Mouse (Mus musculus): ENCODE measurements at regions not wholly inside any gene's neighbourhood (a gene's known extent, or its start where the extent isn't known, plus 50 kb on each side); places are given as distances from the start of the nearest gene placed in this dataset.
A peak's percentile ranks its signal among the peaks of the same experiment; 100 is the strongest.

DNA sequence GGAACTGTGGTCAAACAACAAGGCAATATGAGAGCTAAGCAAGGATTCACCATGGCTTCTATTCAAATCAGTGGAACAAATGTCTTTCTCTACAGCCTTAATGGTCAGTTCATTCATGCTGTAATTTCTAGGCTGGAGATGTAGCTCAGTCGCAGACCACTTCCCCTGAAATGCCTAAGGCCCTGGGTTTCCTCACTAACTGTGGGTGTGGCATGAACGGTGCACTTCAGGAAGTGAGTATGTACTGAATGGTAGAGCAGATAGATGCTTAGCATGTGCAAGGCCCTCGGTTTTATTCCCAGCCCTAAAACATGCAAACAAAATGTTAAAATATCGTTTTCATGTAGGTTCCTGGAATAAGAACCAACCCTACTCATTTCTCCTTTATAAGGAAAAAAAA is 129.3 kb upstream of the Sp8 start:
- Histone ChIP-seq H3K4me3 (ENCODE audit: low read length) (no peak overlapping the region), H3K9me3 (ENCODE audit: control insufficient read depth, low read length) (no peaks in the 10 kb centered on the region), H3K27me3 (replicated peaks; ENCODE audit: control insufficient read depth, insufficient read depth, low read length) (no peaks in the 10 kb centered on the region), H3K4me2 (ENCODE audit: low read length) (no peak overlapping the region), H3K9ac (ENCODE audit: low read depth, low read length) (no peak overlapping the region), H3K27ac (ENCODE audit: low read depth, low read length) (no peak overlapping the region), H3K36me3 (ENCODE audit: control insufficient read depth, insufficient read depth, low read length) (no peaks in the 10 kb centered on the region), H3K4me1 (ENCODE audit: control insufficient read depth, insufficient read depth, low read depth, low read length) (no peaks in the 10 kb centered on the region)
- 86% methylated on average over 4 of the region's 4 CpGs for WGBS
- no peak for ATAC-seq

DNA sequence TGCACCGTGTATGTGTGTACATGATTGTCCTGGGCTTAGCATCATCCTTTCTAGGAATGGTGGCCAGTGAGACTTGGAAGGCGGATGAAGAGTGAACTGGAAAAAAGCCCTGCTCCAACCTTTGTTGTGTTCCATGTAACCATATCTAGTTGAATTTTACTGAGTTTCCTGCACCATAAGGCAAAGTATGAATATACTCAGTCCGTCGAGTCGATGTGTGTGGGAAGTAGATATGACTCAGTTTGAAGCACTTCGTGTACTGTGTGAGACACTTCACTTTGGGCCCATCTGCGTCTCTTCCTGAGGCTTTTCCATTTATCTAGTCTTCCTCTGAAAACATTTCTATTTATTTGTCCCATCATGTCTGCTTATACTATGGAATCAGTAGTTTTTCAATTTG is 139.5 kb upstream of the Sp8 start:
- ATAC-seq: no peak
- no peak overlapping the region for H3K4me3 ChIP-seq (ENCODE audit: low read length)
- H3K4me1 ChIP-seq (ENCODE audit: control insufficient read depth, insufficient read depth, low read depth, low read length): peaks cover 4% of the 10 kb centered on the region; the same call in 1 of the 2 replicates
- H3K9ac ChIP-seq (ENCODE audit: low read depth, low read length): no peak overlapping the region
- H3K4me2 ChIP-seq (ENCODE audit: low read length): no peak overlapping the region
- no peaks in the 10 kb centered on the region for H3K9me3 ChIP-seq (ENCODE audit: control insufficient read depth, low read length)
- WGBS: 87% methylated on average over 7 of the region's 7 CpGs
- H3K27ac ChIP-seq (ENCODE audit: low read depth, low read length): no peak overlapping the region
- no peaks in the 10 kb centered on the region for H3K27me3 ChIP-seq (replicated peaks; ENCODE audit: control insufficient read depth, insufficient read depth, low read length)
- no peaks in the 10 kb centered on the region for H3K36me3 ChIP-seq (ENCODE audit: control insufficient read depth, insufficient read depth, low read length)

GRCm38 (mm10) chr12:118704826-118705225 is 141.3 kb upstream of the Sp8 start:
- Histone ChIP-seq H3K4me2 (ENCODE audit: low read length) (no peak overlapping the region), H3K27ac (ENCODE audit: low read depth, low read length) (no peak overlapping the region), H3K9ac (ENCODE audit: low read depth, low read length) (no peak overlapping the region), H3K27me3 (replicated peaks; ENCODE audit: control insufficient read depth, insufficient read depth, low read length) (no peaks in the 10 kb centered on the region), H3K36me3 (ENCODE audit: control insufficient read depth, insufficient read depth, low read length) (no peaks in the 10 kb centered on the region), H3K4me1 (ENCODE audit: control insufficient read depth, insufficient read depth, low read depth, low read length) (peaks cover 4% of the 10 kb centered on the region; the same call in 1 of the 2 replicates), H3K9me3 (ENCODE audit: control insufficient read depth, low read length) (no peaks in the 10 kb centered on the region), H3K4me3 (ENCODE audit: low read length) (no peak overlapping the region)
- ATAC-seq: no peak
- WGBS: 89% methylated on average over 2 of the region's 2 CpGs

DNA sequence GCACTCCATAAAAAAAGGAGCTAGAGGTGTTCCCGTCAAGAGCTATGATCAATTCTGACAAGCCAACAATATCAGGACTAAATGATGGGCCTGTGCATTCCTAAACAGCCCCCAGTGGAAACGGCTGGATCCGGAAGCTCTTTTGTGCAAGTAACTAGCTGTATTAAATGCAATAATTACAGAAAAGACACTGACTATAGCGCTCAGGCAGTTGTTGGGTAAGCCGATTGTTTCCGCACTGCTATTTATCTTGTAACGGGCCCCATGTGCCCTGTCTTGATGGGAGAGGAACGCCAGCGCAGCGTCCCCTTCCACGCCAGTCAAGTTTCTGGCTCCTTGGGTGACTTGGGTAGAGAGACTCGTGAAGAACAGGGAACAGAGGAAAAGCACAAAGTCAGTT is 142.4 kb upstream of the Sp8 start:
- ATAC-seq: no peak
- no peaks in the 10 kb centered on the region for H3K27me3 ChIP-seq (replicated peaks; ENCODE audit: control insufficient read depth, insufficient read depth, low read length)
- H3K4me2 ChIP-seq (ENCODE audit: low read length): peak overlapping the region; percentile 33
- H3K27ac ChIP-seq (ENCODE audit: low read depth, low read length): no peak overlapping the region
- H3K4me1 ChIP-seq (ENCODE audit: control insufficient read depth, insufficient read depth, low read depth, low read length): peaks cover 4% of the 10 kb centered on the region; the same call in 1 of the 2 replicates
- H3K4me3 ChIP-seq (ENCODE audit: low read length): no peak overlapping the region
- H3K36me3 ChIP-seq (ENCODE audit: control insufficient read depth, insufficient read depth, low read length): no peaks in the 10 kb centered on the region
- no peak overlapping the region for H3K9ac ChIP-seq (ENCODE audit: low read depth, low read length)
- H3K9me3 ChIP-seq (ENCODE audit: control insufficient read depth, low read length): no peaks in the 10 kb centered on the region
- WGBS: 27% methylated on average over 12 of the region's 12 CpGs

- no peak overlapping the region for H3K9ac ChIP-seq (ENCODE audit: low read depth, low read length)
- 46% methylated on average over 11 of the region's 11 CpGs for WGBS
- ATAC-seq: no peak
- no peak overlapping the region for H3K27ac ChIP-seq (ENCODE audit: low read depth, low read length)
- no peaks in the 10 kb centered on the region for H3K9me3 ChIP-seq (ENCODE audit: control insufficient read depth, low read length)
- no peaks in the 10 kb centered on the region for H3K27me3 ChIP-seq (replicated peaks; ENCODE audit: control insufficient read depth, insufficient read depth, low read length)
- no peaks in the 10 kb centered on the region for H3K36me3 ChIP-seq (ENCODE audit: control insufficient read depth, insufficient read depth, low read length)
- H3K4me3 ChIP-seq (ENCODE audit: low read length): no peak overlapping the region
- peaks cover 4% of the 10 kb centered on the region; the same call in 1 of the 2 replicates for H3K4me1 ChIP-seq (ENCODE audit: control insufficient read depth, insufficient read depth, low read depth, low read length)
- H3K4me2 ChIP-seq (ENCODE audit: low read length): no peak overlapping the region
These were observed 143.0 kb upstream of the Sp8 start for GRCm38 (mm10) chr12:118703068-118703662.

DNA sequence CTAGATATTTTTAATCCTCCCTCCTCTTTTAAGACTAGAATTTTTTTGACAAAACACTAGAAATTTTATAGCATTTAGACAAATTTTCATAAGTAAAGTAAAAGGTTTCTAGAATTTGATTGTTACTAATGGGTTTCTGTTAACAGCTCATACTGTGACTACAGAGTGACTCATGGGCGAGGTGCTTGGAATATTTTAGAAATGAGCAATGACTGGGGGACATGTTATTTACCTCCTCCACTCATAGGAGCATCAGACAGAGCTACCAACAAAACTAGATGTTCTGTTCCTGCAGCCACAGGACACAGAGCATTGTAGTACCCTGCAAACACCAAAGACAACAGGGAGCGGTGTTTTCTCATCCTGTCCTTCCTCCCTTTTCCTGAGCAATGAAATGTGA is 144.3 kb upstream of the Sp8 start:
- H3K36me3 ChIP-seq (ENCODE audit: control insufficient read depth, insufficient read depth, low read length): no peaks in the 10 kb centered on the region
- WGBS: 82% methylated on average over 2 of the region's 2 CpGs
- H3K27me3 ChIP-seq (replicated peaks; ENCODE audit: control insufficient read depth, insufficient read depth, low read length): no peaks in the 10 kb centered on the region
- no peak overlapping the region for H3K9ac ChIP-seq (ENCODE audit: low read depth, low read length)
- H3K9me3 ChIP-seq (ENCODE audit: control insufficient read depth, low read length): no peaks in the 10 kb centered on the region
- no peak overlapping the region for H3K4me3 ChIP-seq (ENCODE audit: low read length)
- no peak for ATAC-seq
- peaks cover 4% of the 10 kb centered on the region; the same call in 1 of the 2 replicates for H3K4me1 ChIP-seq (ENCODE audit: control insufficient read depth, insufficient read depth, low read depth, low read length)
- H3K4me2 ChIP-seq (ENCODE audit: low read length): no peak overlapping the region
- no peak overlapping the region for H3K27ac ChIP-seq (ENCODE audit: low read depth, low read length)

DNA sequence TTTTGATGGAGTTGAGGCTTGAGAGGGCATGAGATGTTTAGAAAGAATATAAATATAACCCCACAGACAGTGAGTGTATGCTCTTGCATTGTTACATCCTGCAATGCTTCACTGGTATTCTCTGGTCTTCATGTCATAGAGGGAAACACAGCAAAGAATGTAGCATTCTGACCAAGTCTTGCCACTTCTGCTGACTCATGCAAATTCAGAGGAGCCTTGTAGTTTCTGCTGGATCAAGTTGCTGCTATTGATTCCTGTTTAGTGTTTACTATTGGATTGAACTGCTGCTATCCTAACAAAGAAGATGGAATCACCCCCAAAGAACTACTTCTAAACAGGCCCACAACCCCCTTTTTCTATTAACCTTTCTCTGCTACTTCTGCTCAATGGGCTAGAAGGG is 148.0 kb upstream of the Sp8 start:
- no peaks in the 10 kb centered on the region for H3K36me3 ChIP-seq (ENCODE audit: control insufficient read depth, insufficient read depth, low read length)
- H3K9ac ChIP-seq (ENCODE audit: low read depth, low read length): no peak overlapping the region
- H3K27me3 ChIP-seq (replicated peaks; ENCODE audit: control insufficient read depth, insufficient read depth, low read length): no peaks in the 10 kb centered on the region
- no peaks in the 10 kb centered on the region for H3K4me1 ChIP-seq (ENCODE audit: control insufficient read depth, insufficient read depth, low read depth, low read length)
- H3K4me3 ChIP-seq (ENCODE audit: low read length): no peak overlapping the region
- no peak for ATAC-seq
- H3K27ac ChIP-seq (ENCODE audit: low read depth, low read length): no peak overlapping the region
- no peak overlapping the region for H3K4me2 ChIP-seq (ENCODE audit: low read length)
- no peaks in the 10 kb centered on the region for H3K9me3 ChIP-seq (ENCODE audit: control insufficient read depth, low read length)

- H3K4me2 ChIP-seq (ENCODE audit: low read length): no peak overlapping the region
- no peaks in the 10 kb centered on the region for H3K4me1 ChIP-seq (ENCODE audit: control insufficient read depth, insufficient read depth, low read depth, low read length)
- no peaks in the 10 kb centered on the region for H3K36me3 ChIP-seq (ENCODE audit: control insufficient read depth, insufficient read depth, low read length)
- no peak overlapping the region for H3K9ac ChIP-seq (ENCODE audit: low read depth, low read length)
- no peak overlapping the region for H3K4me3 ChIP-seq (ENCODE audit: low read length)
- H3K9me3 ChIP-seq (ENCODE audit: control insufficient read depth, low read length): no peaks in the 10 kb centered on the region
- ATAC-seq: no peak
- H3K27ac ChIP-seq (ENCODE audit: low read depth, low read length): no peak overlapping the region
- no peaks in the 10 kb centered on the region for H3K27me3 ChIP-seq (replicated peaks; ENCODE audit: control insufficient read depth, insufficient read depth, low read length)
- 88% methylated on average over 2 of the region's 2 CpGs for WGBS
These were observed 151.4 kb upstream of the Sp8 start for GRCm38 (mm10) chr12:118694701-118695100.

- Histone ChIP-seq H3K9ac (ENCODE audit: low read depth, low read length) (no peak overlapping the region), H3K4me3 (ENCODE audit: low read length) (no peak overlapping the region), H3K4me2 (ENCODE audit: low read length) (no peak overlapping the region), H3K9me3 (ENCODE audit: control insufficient read depth, low read length) (no peaks in the 10 kb centered on the region), H3K36me3 (ENCODE audit: control insufficient read depth, insufficient read depth, low read length) (no peaks in the 10 kb centered on the region), H3K27me3 (replicated peaks; ENCODE audit: control insufficient read depth, insufficient read depth, low read length) (no peaks in the 10 kb centered on the region), H3K4me1 (ENCODE audit: control insufficient read depth, insufficient read depth, low read depth, low read length) (no peaks in the 10 kb centered on the region), H3K27ac (ENCODE audit: low read depth, low read length) (no peak overlapping the region)
- ATAC-seq: no peak
- 94% methylated on average over 1 of the region's 1 CpGs for WGBS
These were observed 163.2 kb upstream of the Sp8 start for GRCm38 (mm10) chr12:118682902-118683301.

DNA sequence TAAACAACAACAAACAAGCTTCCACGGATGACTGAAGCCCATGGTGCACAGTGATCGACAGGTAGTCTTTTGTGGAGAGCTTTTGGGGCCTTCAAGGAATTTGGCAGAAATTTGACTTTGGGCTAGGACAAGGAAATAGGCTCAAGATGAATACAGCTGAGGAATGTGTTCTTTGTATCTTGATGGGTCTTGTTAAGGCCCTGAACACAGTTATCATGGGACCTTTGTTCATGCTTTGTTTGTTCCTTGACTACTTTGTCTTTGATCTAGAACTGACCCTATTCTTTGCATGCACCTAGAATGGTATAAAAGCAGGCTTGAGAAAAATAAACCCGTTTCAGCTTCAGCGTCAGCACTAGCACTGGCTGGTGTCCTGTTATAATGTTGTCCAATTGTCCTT is 168.1 kb upstream of the Sp8 start:
- H3K4me1 ChIP-seq (ENCODE audit: control insufficient read depth, insufficient read depth, low read depth, low read length): no peaks in the 10 kb centered on the region
- no peak for ATAC-seq
- H3K36me3 ChIP-seq (ENCODE audit: control insufficient read depth, insufficient read depth, low read length): no peaks in the 10 kb centered on the region
- no peak overlapping the region for H3K9ac ChIP-seq (ENCODE audit: low read depth, low read length)
- H3K4me2 ChIP-seq (ENCODE audit: low read length): no peak overlapping the region
- no peak overlapping the region for H3K4me3 ChIP-seq (ENCODE audit: low read length)
- H3K27me3 ChIP-seq (replicated peaks; ENCODE audit: control insufficient read depth, insufficient read depth, low read length): no peaks in the 10 kb centered on the region
- H3K27ac ChIP-seq (ENCODE audit: low read depth, low read length): no peak overlapping the region
- WGBS: 88% methylated on average over 4 of the region's 4 CpGs
- H3K9me3 ChIP-seq (ENCODE audit: control insufficient read depth, low read length): no peaks in the 10 kb centered on the region

Data from hindbrain, embryonic 16.5 days (tissue).